9 mouse cellular contexts compared by ENCODE assay signal in the genomic region with DNA sequence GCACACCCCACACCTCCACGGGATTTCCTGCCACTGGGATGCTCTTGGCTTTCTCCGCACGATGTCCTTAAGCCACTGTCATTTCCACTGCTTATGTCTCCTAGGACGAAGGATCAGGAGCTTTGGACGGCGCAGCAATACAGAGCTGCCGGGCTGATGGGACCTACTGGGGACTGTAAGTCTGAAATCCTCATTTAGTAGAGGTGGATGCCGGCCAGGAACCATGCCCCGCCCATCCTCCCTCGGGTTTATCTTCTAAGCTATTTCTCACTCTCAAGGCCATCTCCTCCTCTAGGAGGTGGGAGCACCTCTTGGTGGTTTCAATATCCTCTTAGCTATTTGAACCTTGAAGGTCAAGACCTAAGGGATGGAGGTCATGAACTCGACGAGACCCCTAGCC.
DNase-seq lines count a peak whose midpoint lies in the region; ATAC-seq lines count a peak whose summit lies in the region.
"Had no signal": no experiment of that assay in that cellular context is flagged by ENCODE, and none has a peak within 500 bp of the region (broad histone marks: within the 10 kb centered on the region; RNA-seq: fewer than 3 reads in every experiment).

No protein-coding gene starts in this region.

- H3K9ac ChIP-seq in heart, embryonic 16.5 days (ENCODE audit: low read length) = no peak overlapping the region
- H3K9ac ChIP-seq in midbrain, embryonic 14.5 days (replicated peaks; ENCODE audit: low read length) = no peak overlapping the region

- H3K4me2 ChIP-seq in heart, embryonic 16.5 days (ENCODE audit: low read depth, low read length) = no peak overlapping the region
- H3K4me2 ChIP-seq in midbrain, embryonic 14.5 days (ENCODE audit: low read length) = no peak overlapping the region

- H3K4me3 ChIP-seq in forebrain, embryonic 10.5 days = no peak overlapping the region
- H3K4me3 ChIP-seq in heart, embryonic 16.5 days (ENCODE audit: low read length) = no peak overlapping the region
- no peak overlapping the region for H3K4me3 ChIP-seq in midbrain, embryonic 14.5 days (replicated peaks; ENCODE audit: low read depth, low read length)
- H3K4me3 ChIP-seq: myocyte had no signal

- ATAC-seq in heart, embryonic 16.5 days (replicated peaks; ENCODE audit: extremely low read depth, insufficient read depth, low FRiP score) = no peak
- ATAC-seq in midbrain, embryonic 14.5 days (ENCODE audit: low FRiP score, low TSS enrichment) = no peak

- peaks cover 52% of the 10 kb centered on the region for H3K4me1 ChIP-seq in forebrain, embryonic 10.5 days
- H3K4me1 ChIP-seq in heart, embryonic 16.5 days (ENCODE audit: control insufficient read depth, insufficient read depth, low read length) = peaks cover 59% of the 10 kb centered on the region
- peaks cover 49% of the 10 kb centered on the region for H3K4me1 ChIP-seq in midbrain, embryonic 14.5 days (ENCODE audit: control insufficient read depth, insufficient read depth, low read length)

- peak overlapping the region; percentile 71 for H3K27ac ChIP-seq in forebrain, embryonic 10.5 days
- peak overlapping the region; percentile 54; the same call in 1 of the 2 replicates for H3K27ac ChIP-seq in heart, embryonic 16.5 days (ENCODE audit: low read length)
- H3K27ac ChIP-seq in midbrain, embryonic 14.5 days (replicated peaks; ENCODE audit: low read depth, low read length) = peak overlapping the region; percentile 86

- peak; percentile 35 to 49 for DNase-seq in cerebellum, postnatal 10 days
- DNase-seq in cerebellum, adult 8-10 months = no peak
- DNase-seq in forebrain, embryonic 10.5 days (ENCODE audit: extremely low spot score, low spot score) = no peak
- no peak for DNase-seq in midbrain, embryonic 14.5 days
- no peak for DNase-seq in adipocyte (ENCODE audit: low spot score)
- DNase-seq in cerebellum, adult 11 months = no peak
- DNase-seq in spleen, postnatal 4 days (ENCODE audit: low spot score in 2 of 2) = no peak

- no peaks in the 10 kb centered on the region for H3K9me3 ChIP-seq in forebrain, embryonic 10.5 days
- no peaks in the 10 kb centered on the region for H3K9me3 ChIP-seq in heart, embryonic 16.5 days (replicated peaks; ENCODE audit: control insufficient read depth, low read length)
- no peaks in the 10 kb centered on the region for H3K9me3 ChIP-seq in midbrain, embryonic 14.5 days (ENCODE audit: control insufficient read depth, low read length)

- WGBS in forebrain, embryonic 10.5 days = 91% methylated on average over 12 of the region's 12 CpGs
- WGBS in heart, embryonic 16.5 days = 67% methylated on average over 12 of the region's 12 CpGs
- WGBS in midbrain, embryonic 14.5 days = 58% methylated on average over 12 of the region's 12 CpGs

- peaks cover 10% of the 10 kb centered on the region; the same call in 1 of the 2 replicates for H3K27me3 ChIP-seq in forebrain, embryonic 10.5 days (ENCODE audit: poor library complexity, severe bottlenecking)
- no peaks in the 10 kb centered on the region for H3K27me3 ChIP-seq in heart, embryonic 16.5 days (ENCODE audit: control insufficient read depth, insufficient read depth, low read length)
- no peaks in the 10 kb centered on the region for H3K27me3 ChIP-seq in midbrain, embryonic 14.5 days (ENCODE audit: control insufficient read depth, insufficient read depth, low read length)

- H3K36me3 ChIP-seq in forebrain, embryonic 10.5 days (replicated peaks) = peaks cover 78% of the 10 kb centered on the region
- no peaks in the 10 kb centered on the region for H3K36me3 ChIP-seq in heart, embryonic 16.5 days (ENCODE audit: control insufficient read depth, insufficient read depth)
- H3K36me3 ChIP-seq in midbrain, embryonic 14.5 days (ENCODE audit: control insufficient read depth, insufficient read depth, low read length) = peaks cover 4% of the 10 kb centered on the region; the same call in 1 of the 2 replicates

Comparison
In these comparisons a context has a peak if more than half of its experiments do, and no peak if none do; other contexts are left out.
1. DNase-seq: peak in cerebellum, postnatal 10 days (2 of 2); none in cerebellum, adult 8-10 months (single experiment), forebrain, embryonic 10.5 days (single experiment), midbrain, embryonic 14.5 days (single experiment), adipocyte (single experiment), cerebellum, adult 11 months (single experiment) and spleen, postnatal 4 days (0 of 2).
2. Peak in every context shown above with its lines, with median percentiles within 50 percentile points of each other: H3K27ac ChIP-seq.